Mouse (Mus musculus) 416B (cell line): ENCODE data around the gene Rgs9bp.
A peak's percentile ranks its signal among the peaks of the same experiment; 100 is the strongest.

Experiments
- DNase-seq: peaks from one replicate; pipeline ENCODE4 v3.0.0; 2011; ENCODE audit warnings: low read depth

Rgs9bp gene

DNA sequence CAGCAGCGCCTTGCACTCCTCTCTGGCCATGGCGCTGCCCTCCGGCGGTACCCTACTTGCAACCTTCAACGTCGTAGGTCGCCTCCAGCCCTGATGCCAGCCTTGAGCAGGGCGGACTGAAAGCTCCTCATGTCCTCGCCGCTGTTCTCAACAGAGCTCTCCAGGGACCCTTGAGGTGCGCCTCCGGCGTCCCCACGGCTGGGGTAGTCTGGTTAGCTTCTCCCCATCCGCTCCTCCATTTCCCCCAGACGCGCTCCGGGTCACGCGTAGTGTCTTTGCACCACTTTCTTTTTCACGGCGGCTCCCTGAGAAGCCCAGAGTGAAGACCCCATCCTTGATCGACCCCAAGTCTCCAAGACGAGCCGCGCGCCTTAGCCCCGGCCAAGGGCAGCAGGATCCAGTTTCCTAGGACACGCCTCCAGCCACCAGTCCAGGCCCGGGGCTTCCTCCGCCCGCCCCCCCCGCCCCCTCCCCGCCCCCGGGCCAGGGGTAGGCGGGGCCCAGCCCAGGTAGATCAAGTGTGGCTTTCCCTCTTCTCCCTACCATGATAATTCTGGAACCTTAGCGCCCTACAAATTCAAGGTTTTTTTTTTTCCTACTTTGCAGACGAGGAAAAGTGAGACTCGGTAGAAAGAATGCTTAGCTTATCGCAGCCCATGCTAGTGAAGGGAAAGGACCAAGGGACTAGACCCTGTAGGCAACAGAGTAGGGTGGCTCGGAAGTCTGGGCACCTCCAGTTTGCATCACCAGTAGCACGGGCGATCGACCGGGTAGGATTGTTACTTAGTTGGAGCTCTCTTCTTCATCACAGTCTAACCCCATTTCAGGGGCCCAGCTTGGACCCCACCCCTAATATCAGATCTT is at the start of gene Rgs9bp:
TSS of gene Rgs9bp (minus strand) at position 392 of the 864 bp plus-strand sequence.
- peak; percentile 18 for DNase-seq

GRCm38 (mm10) chr7:35628496-35628895 is 43.1 kb upstream of the Rgs9bp start:
- DNase-seq = peak; percentile 53

DNA sequence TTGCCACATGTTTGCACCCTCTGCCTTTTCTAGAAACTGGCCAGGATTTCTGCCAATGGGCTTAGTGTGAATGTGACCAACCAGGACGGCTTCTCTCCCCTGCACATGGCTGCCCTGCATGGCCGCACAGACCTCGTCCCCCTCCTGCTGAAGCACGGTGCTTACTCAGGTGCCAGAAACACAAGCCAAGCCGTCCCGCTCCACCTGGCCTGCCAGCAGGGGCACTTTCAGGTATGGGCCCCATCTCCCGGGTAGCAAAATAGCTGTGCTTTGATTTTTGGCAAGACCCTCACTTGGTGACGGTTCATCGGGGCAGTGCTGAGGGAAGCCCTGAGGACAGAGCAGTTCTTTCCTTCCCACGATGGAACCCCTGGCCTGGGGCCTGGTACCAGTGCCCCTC is 42.0 kb upstream of the Rgs9bp start:
- no peak for DNase-seq

GRCm38 (mm10) chr7:35626038-35626437 is 40.7 kb upstream of the Rgs9bp start:
- peak; percentile 27 for DNase-seq

DNA sequence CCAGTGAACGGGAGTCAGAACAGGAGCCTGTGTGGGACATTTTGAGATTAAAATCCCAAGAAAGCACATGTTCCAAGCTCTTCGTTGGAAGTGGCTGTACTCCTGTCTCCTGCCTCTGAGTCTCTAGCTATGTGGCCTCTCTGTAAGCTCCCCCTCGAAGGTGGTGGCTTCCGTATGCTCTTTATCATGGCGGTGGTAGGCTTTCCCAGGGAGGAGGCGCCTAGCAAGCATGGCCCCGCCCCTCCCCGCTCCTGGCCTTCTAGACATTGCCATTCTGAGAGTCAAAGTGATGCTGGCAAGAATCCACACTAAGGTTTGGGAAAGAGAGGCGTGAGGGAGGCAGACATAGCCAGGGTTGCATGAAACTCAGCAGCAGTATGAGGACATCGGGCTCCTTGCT is 37.2 kb upstream of the Rgs9bp start:
- no peak for DNase-seq

- DNase-seq = no peak
Observed at GRCm38 (mm10) chr7:35617513-35617912, 32.1 kb upstream of the Rgs9bp start.

DNA sequence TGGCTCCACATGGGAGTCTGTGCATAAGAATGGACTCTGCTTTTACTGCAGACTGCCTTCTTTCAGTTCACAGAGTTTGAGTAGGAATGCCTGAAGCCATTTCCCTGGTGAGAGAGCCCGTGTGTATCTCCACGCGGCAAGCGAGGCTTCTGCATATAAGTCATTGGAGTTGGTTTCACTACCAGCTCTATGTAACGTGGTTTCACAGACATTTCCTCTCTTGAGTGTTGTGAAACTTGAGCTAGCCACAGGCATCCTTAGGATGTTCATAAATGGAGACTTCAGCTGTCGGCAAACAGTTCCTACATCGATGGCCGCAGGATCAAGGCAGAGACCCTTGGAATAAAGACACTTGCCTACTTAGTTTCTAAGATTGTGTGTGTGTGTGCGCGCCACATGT is 23.9 kb upstream of the Rgs9bp start:
- peak; percentile 76 for DNase-seq

DNA sequence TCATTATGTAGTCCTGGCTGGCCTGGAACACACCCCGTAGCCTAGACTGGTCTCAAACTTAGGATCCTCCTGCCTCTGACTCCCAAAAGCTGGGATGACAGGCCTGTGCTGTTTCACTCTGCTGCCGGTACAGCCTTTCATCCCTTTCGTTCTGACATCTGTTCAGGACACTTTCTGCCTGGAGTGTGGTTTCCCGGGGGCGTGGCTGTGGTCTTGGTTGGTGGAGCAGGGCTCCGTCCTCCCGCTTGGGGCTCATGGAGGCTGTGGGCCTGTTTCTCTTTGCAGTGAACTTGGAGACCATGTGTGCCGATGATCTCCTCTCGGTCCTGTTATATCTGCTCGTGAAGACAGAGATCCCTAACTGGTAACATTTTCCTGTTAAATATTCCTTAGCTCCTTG is 21.4 kb upstream of the Rgs9bp start:
- peak; percentile 71 for DNase-seq

DNA sequence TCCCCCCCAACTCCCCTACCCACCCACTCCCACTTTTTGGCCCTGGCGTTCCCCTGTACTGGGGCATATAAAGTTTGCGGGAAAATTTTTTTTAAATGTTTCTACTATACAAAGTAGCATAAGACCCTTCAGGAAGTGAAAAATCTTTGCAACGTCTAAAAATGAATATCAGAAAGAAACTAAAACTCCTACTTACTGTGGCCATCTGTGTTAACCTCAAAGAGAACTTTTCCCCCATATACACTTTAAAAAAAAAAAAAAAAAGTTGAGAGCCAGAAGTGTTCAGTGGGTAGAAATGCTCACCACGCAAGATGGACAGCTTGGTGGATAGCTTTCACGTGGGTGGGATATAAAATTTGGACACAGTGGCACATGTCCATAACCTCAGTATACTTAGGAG is 17.4 kb upstream of the Rgs9bp start:
- no peak for DNase-seq

DNA sequence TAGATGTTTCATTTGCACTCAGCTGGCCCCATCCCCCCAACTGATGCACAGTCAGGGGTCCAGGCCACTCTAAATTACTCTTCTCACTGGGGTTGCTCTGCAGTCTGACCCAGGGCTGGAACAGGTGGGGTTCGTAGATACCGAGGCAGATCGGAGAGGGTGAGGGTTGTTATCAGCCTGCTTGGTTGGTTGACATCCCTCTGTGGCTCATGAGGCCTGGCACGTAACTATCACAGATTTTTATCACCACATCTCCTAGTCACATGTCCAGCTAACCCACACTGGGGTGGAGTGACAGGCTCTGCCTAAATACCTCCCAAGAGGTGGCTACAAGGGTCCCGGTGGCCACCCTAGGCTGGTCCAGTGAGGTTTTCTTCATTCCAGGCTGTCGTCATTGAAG is 15.7 kb upstream of the Rgs9bp start:
- peak; percentile 68 for DNase-seq

GRCm38 (mm10) chr7:35600031-35600430 is 14.6 kb upstream of the Rgs9bp start:
- no peak for DNase-seq

DNA sequence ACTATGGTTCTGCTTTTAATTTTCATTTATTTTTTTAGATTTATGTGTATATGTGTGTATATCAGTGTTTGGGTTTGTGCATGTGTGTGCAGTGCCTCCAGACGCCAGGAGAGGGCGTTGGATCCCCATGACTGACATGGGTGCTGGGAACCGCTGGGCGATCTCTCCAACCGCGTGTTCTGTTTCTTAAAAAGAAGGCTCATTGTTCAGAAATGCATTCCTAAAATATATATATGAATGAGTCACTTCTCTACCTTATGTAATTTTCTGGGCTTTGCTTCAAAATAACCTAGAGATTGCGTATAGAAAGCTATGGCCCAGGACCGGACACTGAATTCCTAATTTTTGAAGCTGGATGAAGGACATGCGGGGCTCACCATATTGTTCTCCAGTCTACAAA is 14.1 kb upstream of the Rgs9bp start:
- DNase-seq = no peak

DNA sequence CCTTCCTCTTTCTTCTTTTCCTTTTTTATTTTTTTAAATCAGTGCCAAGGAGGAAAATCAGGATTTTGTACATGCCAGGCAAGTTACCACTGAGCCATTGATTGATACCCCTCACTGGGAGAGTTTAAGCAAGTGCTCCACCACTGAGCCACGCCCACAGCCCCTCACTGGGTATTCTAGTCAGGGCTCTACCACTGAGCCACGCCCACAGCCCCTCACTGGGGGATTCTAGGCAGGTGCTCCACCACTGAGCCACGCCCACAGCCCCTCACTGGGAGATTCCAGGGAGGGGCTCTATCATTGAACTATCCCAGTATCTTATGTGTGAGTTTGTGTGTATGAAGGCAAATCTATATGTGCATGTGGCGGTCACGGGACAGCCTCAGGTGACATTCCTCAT is 8.9 kb upstream of the Rgs9bp start:
- no peak for DNase-seq

GRCm38 (mm10) chr7:35590731-35591191 is 5.4 kb upstream of the Rgs9bp start:
- DNase-seq = no peak

DNA sequence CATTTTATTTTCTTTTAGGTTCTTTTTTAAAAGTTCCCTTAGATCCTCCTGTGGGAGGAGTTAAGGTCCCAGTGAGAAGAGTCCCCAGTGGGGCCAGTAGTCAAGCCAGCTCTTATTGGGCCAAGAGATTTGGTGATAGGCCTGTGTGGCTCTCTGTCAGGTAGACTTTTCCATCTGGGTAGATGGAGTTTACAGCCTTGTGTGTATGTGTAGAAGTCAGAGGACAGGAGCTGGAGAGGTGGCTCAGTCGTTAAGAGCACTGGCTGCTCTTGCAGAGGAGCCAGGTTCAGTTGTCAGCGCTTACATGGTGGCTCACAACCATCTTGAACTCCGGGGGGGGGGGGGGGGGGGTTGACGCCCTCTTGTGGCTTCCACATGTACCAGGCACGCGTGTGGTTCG is 4.1 kb upstream of the Rgs9bp start:
- DNase-seq = no peak

- peak; percentile 98 for DNase-seq
Observed at GRCm38 (mm10) chr7:35588680-35589428, 3.5 kb upstream of the Rgs9bp start.

- peak; percentile 23 for DNase-seq
Observed at GRCm38 (mm10) chr7:35587728-35588127, 2.3 kb upstream of the Rgs9bp start.

DNA sequence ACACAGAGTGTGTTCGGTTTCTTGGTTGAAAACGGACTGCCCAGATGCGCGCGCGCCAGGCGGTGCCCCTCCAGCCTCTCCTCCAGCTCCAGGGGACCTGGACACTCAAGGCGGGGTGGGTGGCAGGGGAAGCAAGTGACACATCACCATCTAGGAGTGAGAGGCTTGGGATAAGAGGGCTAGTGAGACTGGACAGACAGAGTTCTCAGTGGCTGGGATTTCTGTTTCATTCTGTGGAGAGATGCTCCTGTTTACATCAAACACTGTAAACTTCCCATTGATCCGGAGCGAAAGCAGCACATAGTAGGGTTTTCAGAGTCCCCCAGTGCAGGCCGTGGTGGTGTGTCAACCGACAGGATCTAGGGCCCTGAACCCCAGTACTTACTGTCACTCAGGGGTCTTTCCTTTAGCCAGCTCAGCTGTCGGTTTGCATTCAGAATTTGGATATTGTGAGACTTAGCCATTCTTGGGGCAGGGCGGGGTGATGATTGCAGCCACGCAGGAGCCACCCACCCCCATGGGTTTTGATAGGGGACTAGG is 1.6 kb upstream of the Rgs9bp start:
- DNase-seq = no peak

- peak; percentile 98 for DNase-seq
Observed at GRCm38 (mm10) chr7:35586055-35586905, 898 bp upstream of the Rgs9bp start, which contains the start of gene Ankrd27. Ankrd27 (plus strand) TSS chr7:35586244.

DNA sequence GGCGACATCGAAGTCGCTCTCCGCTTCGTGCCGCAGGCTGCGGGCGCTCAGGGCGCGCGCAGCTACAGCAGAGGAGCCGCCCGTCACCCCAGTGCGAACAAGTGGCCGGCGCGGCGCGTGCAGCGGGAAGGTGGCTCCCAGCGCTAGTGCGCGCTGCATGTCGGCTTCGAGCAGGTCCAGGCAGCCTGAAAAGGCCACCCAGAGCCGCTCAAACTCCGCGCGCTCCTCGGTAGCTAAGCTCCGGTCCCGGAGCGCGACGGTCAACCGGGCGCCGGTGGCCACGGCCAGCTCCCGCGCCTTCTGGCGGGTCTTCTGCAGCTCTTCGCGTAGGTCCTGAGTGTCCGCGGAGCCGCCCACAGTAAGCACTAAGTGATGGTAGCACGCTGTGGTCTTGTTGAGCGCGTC is 594 bp downstream of the Rgs9bp start:
- DNase-seq = no peak

- DNase-seq = no peak
Observed at GRCm38 (mm10) chr7:35584068-35584785, 1.2 kb downstream of the Rgs9bp start.
